Mouse (Mus musculus) heart, adult 2 months (tissue): ENCODE measurements at regions not wholly inside any gene's neighbourhood (a gene's known extent, or its start where the extent isn't known, plus 50 kb on each side); places are given as distances from the start of the nearest gene placed in this dataset.

ENCODE experiments used
- CTCF ChIP-seq: fragments of 200-600 bp; IDR thresholded peaks from 2 replicates; pipeline ENCODE4 v1.8.1; 2022; ENCODE audit warnings: antibody characterized with exemption, mild to moderate bottlenecking, moderate library complexity
- POLR2A ChIP-seq: fragments of 200-500 bp; IDR thresholded peaks from 2 replicates; pipeline ENCODE4 v1.6.1; 2011; ENCODE audit warnings: mild to moderate bottlenecking, low read depth, low read length, control low read depth; ENCODE audit not compliant: insufficient read depth

- TF ChIP-seq POLR2A (no peak), CTCF (no peak)
These were observed 65.9 kb downstream of the Spry2 start for GRCm38 (mm10) chr14:105830701-105831100.
